Mouse (Mus musculus): ENCODE measurements around the gene Celf2. TPM values are rescaled to one million over a fixed set of nuclear protein-coding genes. Genes with fewer than 3 reads are reported as not detected.

Gene Celf2
- polyA plus RNA-seq, 1 experiment from 2014 or later, result 57.8 TPM

GRCm38 (mm10) chr2:7259616-7260015 lies 249.7 kb downstream of the Celf2 start:
- no peak overlapping the region for H3K9ac ChIP-seq

GRCm38 (mm10) chr2:7256023-7256422 lies 253.3 kb downstream of the Celf2 start:
- H3K9ac ChIP-seq, result no peak overlapping the region
- no peak overlapping the region for H3K27ac ChIP-seq (replicated peaks)
- 78% methylated on average over 1 of the region's 1 CpGs for WGBS
- H3K4me3 ChIP-seq, result no peak overlapping the region
- ATAC-seq (ENCODE audit: extremely low read depth, insufficient number of reproducible peaks, low FRiP score, low TSS enrichment), result no peak
- no peaks in the 10 kb centered on the region for H3K4me1 ChIP-seq
- no peak overlapping the region for H3K4me2 ChIP-seq
- H3K36me3 ChIP-seq, result no peaks in the 10 kb centered on the region
- no peaks in the 10 kb centered on the region for H3K27me3 ChIP-seq (replicated peaks)
- H3K9me3 ChIP-seq, result no peaks in the 10 kb centered on the region

More at GRCm38 (mm10) chr2:7259616-7260015, 249.7 kb downstream of the Celf2 start:
- ATAC-seq (ENCODE audit: extremely low read depth, insufficient number of reproducible peaks, low FRiP score, low TSS enrichment), result no peak
- Histone ChIP-seq H3K9me3 (no peaks in the 10 kb centered on the region), H3K27me3 (replicated peaks) (no peaks in the 10 kb centered on the region), H3K27ac (replicated peaks) (no peak overlapping the region), H3K4me1 (no peaks in the 10 kb centered on the region), H3K4me2 (no peak overlapping the region), H3K36me3 (no peaks in the 10 kb centered on the region), H3K4me3 (no peak overlapping the region)
- WGBS, result 83% methylated on average over 4 of the region's 4 CpGs

DNA sequence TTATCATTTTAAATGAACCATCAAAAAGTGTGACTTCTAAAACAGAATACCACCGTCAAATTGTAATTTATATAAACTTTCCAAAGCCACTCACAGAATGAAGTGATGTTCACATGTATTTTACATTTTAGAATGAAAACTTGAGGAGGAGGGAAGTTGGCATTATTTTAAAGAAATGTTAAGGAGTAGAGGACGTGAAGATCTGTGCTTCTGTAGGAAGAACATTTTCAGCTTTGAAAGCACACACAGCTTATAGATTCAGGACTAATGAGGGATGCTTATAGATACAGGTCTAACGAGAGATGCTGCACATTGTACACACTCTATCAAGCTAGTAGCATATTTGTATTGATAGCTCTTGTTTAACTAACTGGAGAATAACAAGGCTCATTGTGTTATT lies 254.0 kb downstream of the Celf2 start:
- Histone ChIP-seq H3K27ac (replicated peaks) (no peak overlapping the region), H3K36me3 (no peaks in the 10 kb centered on the region), H3K4me1 (no peaks in the 10 kb centered on the region; the same call in 1 of the 2 replicates), H3K9me3 (no peaks in the 10 kb centered on the region), H3K27me3 (replicated peaks) (no peaks in the 10 kb centered on the region), H3K9ac (no peak overlapping the region), H3K4me3 (no peak overlapping the region), H3K4me2 (no peak overlapping the region)
- 75% methylated on average over 3 of the region's 3 CpGs for WGBS
- no peak for ATAC-seq (ENCODE audit: extremely low read depth, insufficient number of reproducible peaks, low FRiP score, low TSS enrichment)

DNA sequence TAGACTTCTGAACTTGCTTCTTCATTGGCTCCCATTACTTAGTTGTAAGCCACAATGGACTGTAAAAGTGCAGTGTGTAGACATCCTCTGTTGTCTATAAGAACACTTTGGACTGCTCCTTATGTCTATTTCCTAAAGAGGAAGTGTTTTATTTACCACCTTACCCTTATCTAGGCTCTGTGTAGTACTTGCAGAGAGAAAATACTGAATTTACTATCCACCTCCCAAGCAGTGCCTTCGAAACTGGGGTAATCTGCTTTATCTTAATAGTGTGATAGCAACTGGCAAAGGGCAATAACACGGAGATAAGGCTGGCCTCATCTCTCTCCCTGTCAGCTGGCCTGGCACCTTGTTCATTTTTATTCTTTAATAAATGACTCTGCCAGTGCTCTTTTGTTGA lies 259.0 kb downstream of the Celf2 start:
- H3K9ac ChIP-seq, result no peak overlapping the region
- no peaks in the 10 kb centered on the region for H3K9me3 ChIP-seq
- no peaks in the 10 kb centered on the region for H3K36me3 ChIP-seq
- no peak overlapping the region for H3K4me3 ChIP-seq
- H3K27ac ChIP-seq (replicated peaks), result no peak overlapping the region
- ATAC-seq (ENCODE audit: extremely low read depth, insufficient number of reproducible peaks, low FRiP score, low TSS enrichment), result no peak
- no peak overlapping the region for H3K4me2 ChIP-seq
- 30% methylated on average over 2 of the region's 2 CpGs for WGBS
- no peaks in the 10 kb centered on the region for H3K27me3 ChIP-seq (replicated peaks)
- peaks cover 28% of the 10 kb centered on the region for H3K4me1 ChIP-seq

GRCm38 (mm10) chr2:7249002-7249401 lies 260.4 kb downstream of the Celf2 start:
- H3K4me2 ChIP-seq, result no peak overlapping the region
- H3K9me3 ChIP-seq, result no peaks in the 10 kb centered on the region
- no peaks in the 10 kb centered on the region for H3K27me3 ChIP-seq (replicated peaks)
- H3K36me3 ChIP-seq, result no peaks in the 10 kb centered on the region
- no peak for ATAC-seq (ENCODE audit: extremely low read depth, insufficient number of reproducible peaks, low FRiP score, low TSS enrichment)
- H3K9ac ChIP-seq, result no peak overlapping the region
- no peak overlapping the region for H3K4me3 ChIP-seq
- peaks cover 32% of the 10 kb centered on the region for H3K4me1 ChIP-seq
- H3K27ac ChIP-seq (replicated peaks), result peak overlapping the region; percentile 40; the same call in 1 of the 2 replicates

DNA sequence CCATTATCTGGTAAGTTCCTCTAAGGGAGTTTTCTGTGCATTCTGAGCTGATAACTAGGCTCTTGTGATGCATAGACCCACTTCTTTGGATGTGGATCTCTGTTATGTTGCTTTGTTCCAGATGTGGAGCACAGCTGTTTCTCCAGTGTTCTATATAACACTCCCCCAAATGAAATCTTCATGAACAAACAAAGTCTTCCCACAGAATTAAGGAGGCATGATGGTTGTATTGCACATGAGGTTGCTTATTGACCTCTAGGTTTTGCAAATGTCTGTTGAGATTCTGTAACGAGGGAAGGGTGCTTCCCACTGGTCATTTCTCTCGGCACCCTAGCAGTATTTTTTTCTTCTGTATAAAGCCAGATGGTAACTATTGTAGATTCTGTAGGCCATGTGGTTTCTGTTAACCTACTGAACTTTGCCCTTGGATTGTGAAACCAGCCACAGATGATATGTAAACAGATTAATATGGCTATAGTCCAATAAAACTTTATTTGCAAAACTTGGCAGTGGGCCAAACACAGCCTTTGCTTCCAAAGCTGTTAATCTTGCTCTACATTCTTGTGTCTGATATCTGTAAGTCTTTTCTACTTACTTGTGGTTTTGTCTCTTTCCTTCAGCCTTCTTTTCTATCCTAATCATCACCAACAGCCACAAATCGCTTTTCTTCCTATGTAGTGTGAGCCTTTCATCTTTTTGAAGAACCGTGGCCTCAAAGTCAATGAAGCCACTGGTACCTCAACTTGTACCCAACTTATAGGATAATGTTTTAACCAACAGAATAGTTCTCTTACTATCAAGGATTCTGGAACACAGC lies 263.2 kb downstream of the Celf2 start:
- Histone ChIP-seq H3K9ac (no peak overlapping the region), H3K27ac (replicated peaks) (peak overlapping the region; percentile 51), H3K27me3 (replicated peaks) (no peaks in the 10 kb centered on the region), H3K4me2 (no peak overlapping the region), H3K4me3 (no peak overlapping the region), H3K4me1 (peaks cover 49% of the 10 kb centered on the region), H3K36me3 (no peaks in the 10 kb centered on the region), H3K9me3 (no peaks in the 10 kb centered on the region)
- ATAC-seq (ENCODE audit: extremely low read depth, insufficient number of reproducible peaks, low FRiP score, low TSS enrichment), result no peak
- 35% methylated on average over 4 of the region's 4 CpGs for WGBS

- peaks cover 34% of the 10 kb centered on the region for H3K4me1 ChIP-seq
- H3K27ac ChIP-seq (replicated peaks), result no peak overlapping the region
- H3K9ac ChIP-seq, result no peak overlapping the region
- no peak overlapping the region for H3K4me3 ChIP-seq
- ATAC-seq (ENCODE audit: extremely low read depth, insufficient number of reproducible peaks, low FRiP score, low TSS enrichment), result no peak
- no peaks in the 10 kb centered on the region for H3K9me3 ChIP-seq
- H3K27me3 ChIP-seq (replicated peaks), result no peaks in the 10 kb centered on the region
- H3K36me3 ChIP-seq, result no peaks in the 10 kb centered on the region
- no peak overlapping the region for H3K4me2 ChIP-seq
- 55% methylated on average over 1 of the region's 1 CpGs for WGBS
Observed at GRCm38 (mm10) chr2:7242139-7242538, 267.2 kb downstream of the Celf2 start.

DNA sequence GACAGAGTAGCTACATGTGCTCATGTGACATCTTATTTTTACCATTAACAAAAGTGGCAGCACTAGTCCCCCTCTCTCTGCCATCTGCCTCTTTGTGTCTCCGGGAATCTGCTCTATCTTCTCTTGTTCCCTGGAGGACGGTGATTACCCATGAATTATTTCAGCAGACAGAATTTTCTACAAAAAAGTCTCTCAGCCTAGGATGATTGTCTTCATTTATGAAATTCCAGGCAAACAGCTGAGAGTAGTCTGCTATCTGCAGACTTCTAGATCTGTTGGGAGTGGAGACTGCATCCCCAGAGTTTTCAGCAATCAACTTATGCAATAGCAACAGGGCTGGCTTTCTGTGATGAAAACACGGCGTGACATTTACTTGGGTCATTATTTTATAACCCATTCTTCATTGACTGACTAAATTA lies 267.8 kb downstream of the Celf2 start:
- H3K4me3 ChIP-seq, result no peak overlapping the region
- WGBS, result 69% methylated on average over 4 of the region's 4 CpGs
- no peaks in the 10 kb centered on the region for H3K9me3 ChIP-seq
- no peak for ATAC-seq (ENCODE audit: extremely low read depth, insufficient number of reproducible peaks, low FRiP score, low TSS enrichment)
- no peaks in the 10 kb centered on the region for H3K36me3 ChIP-seq
- no peak overlapping the region for H3K9ac ChIP-seq
- no peak overlapping the region for H3K27ac ChIP-seq (replicated peaks)
- H3K4me2 ChIP-seq, result no peak overlapping the region
- H3K27me3 ChIP-seq (replicated peaks), result no peaks in the 10 kb centered on the region
- H3K4me1 ChIP-seq, result peaks cover 31% of the 10 kb centered on the region

DNA sequence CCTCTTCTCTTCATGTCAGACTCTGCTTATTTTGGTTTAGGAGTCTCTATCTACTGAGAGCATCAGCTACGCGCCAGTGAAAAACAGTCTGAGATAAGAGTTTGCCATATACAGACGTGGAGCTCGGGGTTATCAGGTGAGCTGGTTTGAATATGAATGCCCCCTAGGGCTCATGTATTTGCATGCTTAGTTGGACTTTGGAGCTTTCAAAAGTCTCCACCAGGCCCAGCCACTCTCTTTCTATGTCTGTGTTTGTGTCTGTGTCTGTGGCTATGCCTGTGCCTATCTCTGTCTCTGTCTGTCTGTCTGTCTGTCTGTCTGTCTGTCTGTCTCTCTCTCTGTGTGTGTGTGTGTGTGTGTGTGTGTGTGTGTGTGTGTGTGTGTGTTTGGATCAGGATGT lies 272.1 kb downstream of the Celf2 start:
- Histone ChIP-seq H3K36me3 (no peaks in the 10 kb centered on the region), H3K9me3 (no peaks in the 10 kb centered on the region), H3K4me3 (no peak overlapping the region), H3K27ac (replicated peaks) (no peak overlapping the region), H3K27me3 (replicated peaks) (no peaks in the 10 kb centered on the region), H3K4me2 (no peak overlapping the region), H3K4me1 (peaks cover 11% of the 10 kb centered on the region), H3K9ac (no peak overlapping the region)
- no peak for ATAC-seq (ENCODE audit: extremely low read depth, insufficient number of reproducible peaks, low FRiP score, low TSS enrichment)
- 48% methylated on average over 4 of the region's 4 CpGs for WGBS

- 84% methylated on average over 3 of the region's 3 CpGs for WGBS
- H3K9ac ChIP-seq, result no peak overlapping the region
- H3K4me1 ChIP-seq, result peaks cover 3% of the 10 kb centered on the region; the same call in 1 of the 2 replicates
- H3K4me2 ChIP-seq, result no peak overlapping the region
- H3K36me3 ChIP-seq, result no peaks in the 10 kb centered on the region
- no peak overlapping the region for H3K4me3 ChIP-seq
- no peaks in the 10 kb centered on the region for H3K9me3 ChIP-seq
- no peak for ATAC-seq (ENCODE audit: extremely low read depth, insufficient number of reproducible peaks, low FRiP score, low TSS enrichment)
- H3K27ac ChIP-seq (replicated peaks), result no peak overlapping the region
- H3K27me3 ChIP-seq (replicated peaks), result no peaks in the 10 kb centered on the region
Observed at GRCm38 (mm10) chr2:7236452-7236851, 272.9 kb downstream of the Celf2 start.

- Histone ChIP-seq H3K27ac (replicated peaks) (no peak overlapping the region), H3K9me3 (no peaks in the 10 kb centered on the region), H3K4me1 (no peaks in the 10 kb centered on the region), H3K4me3 (no peak overlapping the region), H3K27me3 (replicated peaks) (no peaks in the 10 kb centered on the region), H3K9ac (no peak overlapping the region), H3K36me3 (no peaks in the 10 kb centered on the region), H3K4me2 (no peak overlapping the region)
- no peak for ATAC-seq (ENCODE audit: extremely low read depth, insufficient number of reproducible peaks, low FRiP score, low TSS enrichment)
- WGBS, result 81% methylated on average over 4 of the region's 4 CpGs
Observed at GRCm38 (mm10) chr2:7235059-7235741, 274.2 kb downstream of the Celf2 start.

- Histone ChIP-seq H3K9me3 (no peaks in the 10 kb centered on the region), H3K27me3 (replicated peaks) (no peaks in the 10 kb centered on the region), H3K27ac (replicated peaks) (no peak overlapping the region), H3K4me1 (no peaks in the 10 kb centered on the region), H3K36me3 (no peaks in the 10 kb centered on the region), H3K4me3 (no peak overlapping the region), H3K4me2 (no peak overlapping the region), H3K9ac (no peak overlapping the region)
- ATAC-seq (ENCODE audit: extremely low read depth, insufficient number of reproducible peaks, low FRiP score, low TSS enrichment), result no peak
- WGBS, result 83% methylated on average over 7 of the region's 7 CpGs
Observed at GRCm38 (mm10) chr2:7234587-7234986, 274.8 kb downstream of the Celf2 start.
